ENCODE assay signal across 18 mouse cellular contexts in genomic region chr7:104021651-104022050, GRCm38 (mm10). TPM values are rescaled to one million over a fixed set of nuclear protein-coding genes. Genes with fewer than 3 reads are reported as not detected.
DNase-seq lines count a peak whose midpoint lies in the region; ATAC-seq lines count a peak whose summit lies in the region.
"Had no signal": no experiment of that assay in that cellular context is flagged by ENCODE, and none has a peak within 500 bp of the region (broad histone marks: within the 10 kb centered on the region; RNA-seq: fewer than 3 reads in every experiment).

No protein-coding gene starts in this region.

- intact Hi-C loops in gastrocnemius, postnatal 14 days (cut with DNase I; ENCODE audit: low total_unique reads) = no loop called here

- ATAC-seq in common myeloid progenitor, adult 5-6 weeks (replicated peaks; ENCODE audit: low read depth, poor library complexity, severe bottlenecking) = peak; percentile 72
- peak; percentile 85 for ATAC-seq in granulocyte monocyte progenitor cell, adult 5-6 weeks (replicated peaks; ENCODE audit: poor library complexity, severe bottlenecking)
- ATAC-seq in megakaryocyte progenitor cell, adult 5-6 weeks (replicated peaks; ENCODE audit: poor library complexity) = peak; percentile 81
- ATAC-seq in monocyte, adult 5-6 weeks (replicated peaks; ENCODE audit: insufficient number of reproducible peaks, low FRiP score, low TSS enrichment, poor library complexity, severe bottlenecking) = no peak
- ATAC-seq: forebrain, embryonic 14.5 days; forebrain, embryonic 16.5 days had no signal

- DNase-seq in gastrocnemius, postnatal 14 days = no peak
- DNase-seq: adrenal gland, adult 2 months; adrenal gland, postnatal 10 days; adrenal gland, postnatal 36 days; cerebellum, adult 11-12 months; cerebellum, adult 2 months; cerebellum, adult 9-10 months; cerebellum, postnatal 10 days; cerebellum, postnatal 25 days; embryo, embryonic 11 days had no signal

RNA-seq across cellular contexts. Expression of gene Olfr640, which starts 3.7 kb away (rescaled TPM):
- total RNA-seq in common myeloid progenitor, adult 5-6 weeks (2017) = not detected in 2 replicates
- total RNA-seq in granulocyte monocyte progenitor cell, adult 5-6 weeks (2014; fragmentation: Nextera tagmentation) = not detected in 2 replicates
- not detected in 2 replicates for total RNA-seq in granulocyte monocyte progenitor cell, adult 5-6 weeks (2017)
- not detected in 2 replicates for total RNA-seq in megakaryocyte progenitor cell, adult 5-6 weeks (2015)
- not detected in 2 replicates for total RNA-seq in megakaryocyte progenitor cell, adult 5-6 weeks (2017)
- not detected in 3 replicates for total RNA-seq in monocyte, adult 5-6 weeks (2017)
- total RNA-seq in gastrocnemius, postnatal 14 days (2021) = not detected
- total RNA-seq: adrenal gland, adult 2 months; adrenal gland, postnatal 10 days; adrenal gland, postnatal 36 days; ES-E14; MEL had no signal

RNA-seq across cellular contexts. Expression of gene Olfr639, which starts 4.5 kb away (rescaled TPM):
- not detected in 2 replicates for total RNA-seq in common myeloid progenitor, adult 5-6 weeks (2017)
- not detected in 2 replicates for total RNA-seq in granulocyte monocyte progenitor cell, adult 5-6 weeks (2014; fragmentation: Nextera tagmentation)
- not detected in 2 replicates for total RNA-seq in granulocyte monocyte progenitor cell, adult 5-6 weeks (2017)
- total RNA-seq in megakaryocyte progenitor cell, adult 5-6 weeks (2015) = 0.02 TPM in 1 of 2 replicates, not detected in the other
- total RNA-seq in megakaryocyte progenitor cell, adult 5-6 weeks (2017) = not detected in 2 replicates
- total RNA-seq in monocyte, adult 5-6 weeks (2017) = not detected in 3 replicates
- total RNA-seq in gastrocnemius, postnatal 14 days (2021) = not detected
- total RNA-seq: adrenal gland, adult 2 months; adrenal gland, postnatal 36 days; MEL had no signal

RNA-seq across cellular contexts. Expression of gene Olfr641, which starts 13.6 kb away (rescaled TPM):
- total RNA-seq in common myeloid progenitor, adult 5-6 weeks (2017) = not detected in 2 replicates
- total RNA-seq in granulocyte monocyte progenitor cell, adult 5-6 weeks (2014; fragmentation: Nextera tagmentation) = not detected in 2 replicates
- not detected in 2 replicates for total RNA-seq in granulocyte monocyte progenitor cell, adult 5-6 weeks (2017)
- not detected in 2 replicates for total RNA-seq in megakaryocyte progenitor cell, adult 5-6 weeks (2015)
- total RNA-seq in megakaryocyte progenitor cell, adult 5-6 weeks (2017) = not detected in 2 replicates
- total RNA-seq in monocyte, adult 5-6 weeks (2017) = not detected in 3 replicates
- total RNA-seq in gastrocnemius, postnatal 14 days (2021) = not detected
- total RNA-seq: adrenal gland, adult 2 months; adrenal gland, postnatal 10 days; adrenal gland, postnatal 36 days; ES-E14; MEL had no signal

RNA-seq across cellular contexts. Expression of gene Olfr638, which starts 23.1 kb away (rescaled TPM):
- total RNA-seq in common myeloid progenitor, adult 5-6 weeks (2017) = not detected in 2 replicates
- not detected in 2 replicates for total RNA-seq in granulocyte monocyte progenitor cell, adult 5-6 weeks (2014; fragmentation: Nextera tagmentation)
- not detected in 2 replicates for total RNA-seq in granulocyte monocyte progenitor cell, adult 5-6 weeks (2017)
- total RNA-seq in megakaryocyte progenitor cell, adult 5-6 weeks (2015) = not detected in 2 replicates
- total RNA-seq in megakaryocyte progenitor cell, adult 5-6 weeks (2017) = not detected in 2 replicates
- not detected in 3 replicates for total RNA-seq in monocyte, adult 5-6 weeks (2017)
- not detected for total RNA-seq in gastrocnemius, postnatal 14 days (2021)
- total RNA-seq: adrenal gland, adult 2 months; adrenal gland, postnatal 10 days; adrenal gland, postnatal 36 days; ES-E14; MEL had no signal

RNA-seq across cellular contexts. Expression of gene Olfr642, which starts 30.8 kb away (rescaled TPM):
- total RNA-seq in common myeloid progenitor, adult 5-6 weeks (2017) = not detected in 2 replicates
- total RNA-seq in granulocyte monocyte progenitor cell, adult 5-6 weeks (2014; fragmentation: Nextera tagmentation) = not detected in 2 replicates
- not detected in 2 replicates for total RNA-seq in granulocyte monocyte progenitor cell, adult 5-6 weeks (2017)
- total RNA-seq in megakaryocyte progenitor cell, adult 5-6 weeks (2015) = not detected in 2 replicates
- not detected in 2 replicates for total RNA-seq in megakaryocyte progenitor cell, adult 5-6 weeks (2017)
- not detected in 3 replicates for total RNA-seq in monocyte, adult 5-6 weeks (2017)
- total RNA-seq in gastrocnemius, postnatal 14 days (2021) = not detected
- total RNA-seq: adrenal gland, adult 2 months; adrenal gland, postnatal 10 days; adrenal gland, postnatal 36 days; ES-E14; MEL had no signal
